Mouse (Mus musculus): ENCODE measurements at regions not wholly inside any gene's neighbourhood (a gene's known extent, or its start where the extent isn't known, plus 50 kb on each side); places are given as distances from the start of the nearest gene placed in this dataset.
"Not testable (repeated sequence)": the region's sequence is repeated elsewhere in the genome, so short reads cannot be mapped to it uniquely, and the experiment has no call there.

DNA sequence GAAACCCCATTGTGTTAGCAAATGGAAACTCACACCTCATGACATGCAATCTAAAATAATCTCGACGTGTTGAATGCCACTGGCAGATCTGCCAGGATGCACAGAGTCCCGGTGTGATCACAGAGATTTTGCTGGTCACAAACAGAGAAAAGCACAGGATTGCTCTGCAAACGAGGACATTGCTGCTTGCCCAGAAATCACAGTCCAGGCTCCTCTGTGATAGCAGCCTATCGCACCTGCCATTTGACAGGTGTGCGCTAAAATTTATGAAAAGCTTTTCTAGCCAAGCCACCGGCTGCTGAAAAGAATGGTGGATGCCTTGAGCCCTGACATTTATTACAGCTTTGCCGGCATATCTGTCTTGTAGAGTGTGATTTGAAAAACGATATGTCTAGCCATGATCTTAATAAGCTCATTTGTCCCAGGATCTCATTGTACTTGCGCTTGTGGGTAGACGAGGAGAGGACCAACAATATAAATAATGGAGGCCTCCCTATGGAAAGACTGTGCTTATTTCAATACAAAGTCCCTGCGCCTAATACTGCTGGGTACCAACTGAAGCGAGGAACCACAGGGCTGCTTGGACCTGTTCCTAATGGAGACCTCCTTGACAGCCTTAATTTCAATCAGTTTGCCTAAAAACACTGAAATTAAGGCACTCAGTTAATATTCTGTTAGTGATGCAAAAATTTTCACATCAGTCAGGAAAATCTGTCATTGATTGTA lies 365.8 kb upstream of the Cwc22 start:
- 78% methylated on average over 13 of the region's 13 CpGs for WGBS
- Histone ChIP-seq H3K36me3 (ENCODE audit: control insufficient read depth, insufficient read depth, low read length) (no peaks in the 10 kb centered on the region), H3K27ac (ENCODE audit: insufficient read depth, low read depth, low read length) (no peak overlapping the region), H3K4me1 (ENCODE audit: control insufficient read depth, insufficient read depth, insufficient read length, low read length) (no peaks in the 10 kb centered on the region), H3K27me3 (ENCODE audit: control insufficient read depth, insufficient read depth, low read length) (no peaks in the 10 kb centered on the region), H3K4me3 (ENCODE audit: low read depth, low read length) (no peak overlapping the region)
- TF ChIP-seq POLR2A (IDR thresholded peaks at IDR 0.05; ENCODE audit: low read depth, low read length) = no peak
- TF ChIP-seq CTCF (IDR thresholded peaks at IDR 0.05; ENCODE audit: extremely low read depth, insufficient read length, insufficient replicate concordance, low read depth, low read length) = no peak

DNA sequence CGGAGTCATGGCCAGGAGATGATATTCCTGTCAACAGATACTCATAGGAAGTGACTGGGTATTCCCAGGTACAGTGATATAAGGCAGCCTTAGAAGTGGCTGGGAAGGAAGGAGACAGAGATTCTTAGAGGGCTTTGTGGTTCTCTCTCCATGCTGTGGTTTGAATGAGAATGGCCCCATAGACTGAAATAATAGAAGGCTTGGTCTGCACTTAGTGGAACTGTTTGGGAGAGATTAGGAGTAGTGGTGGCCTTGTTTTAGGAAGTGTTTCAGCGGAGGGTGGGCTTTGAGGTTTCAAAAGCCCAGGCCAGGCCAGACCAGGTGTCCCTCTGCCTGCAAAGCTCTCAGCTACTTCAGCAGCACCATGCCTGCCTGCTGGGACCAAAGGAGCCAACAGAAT lies 363.2 kb upstream of the Cwc22 start:
- TF ChIP-seq POLR2A (IDR thresholded peaks at IDR 0.05; ENCODE audit: low read depth, low read length) = no peak
- no peak for TF ChIP-seq CTCF (IDR thresholded peaks at IDR 0.05; ENCODE audit: extremely low read depth, insufficient read length, insufficient replicate concordance, low read depth, low read length)
- no peaks in the 10 kb centered on the region for H3K36me3 ChIP-seq (ENCODE audit: control insufficient read depth, insufficient read depth, low read length)
- H3K4me1 ChIP-seq (ENCODE audit: control insufficient read depth, insufficient read depth, insufficient read length, low read length) = no peaks in the 10 kb centered on the region
- H3K27me3 ChIP-seq (ENCODE audit: control insufficient read depth, insufficient read depth, low read length) = no peaks in the 10 kb centered on the region
- WGBS = 82% methylated on average over 2 of the region's 2 CpGs
- no peak overlapping the region for H3K4me3 ChIP-seq (ENCODE audit: low read depth, low read length)
- H3K27ac ChIP-seq (ENCODE audit: insufficient read depth, low read depth, low read length) = no peak overlapping the region

DNA sequence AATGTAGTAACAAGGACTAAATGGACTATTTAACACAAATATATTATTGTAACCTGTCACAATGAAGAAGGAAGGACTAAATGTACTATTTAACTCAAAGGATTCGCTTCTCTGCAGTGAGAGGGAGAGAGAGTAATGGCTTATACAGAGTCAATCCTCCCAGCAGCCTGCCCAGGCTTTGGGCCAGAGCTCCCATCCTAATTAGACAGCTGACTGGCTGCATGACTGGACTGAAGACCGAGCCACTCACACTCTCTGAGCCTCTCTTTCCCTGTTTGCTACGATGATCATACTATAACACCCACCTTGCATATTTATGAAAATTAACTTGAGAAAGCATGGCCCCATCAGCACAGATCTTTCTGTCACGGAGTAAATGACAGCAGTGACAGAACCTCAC lies 360.7 kb upstream of the Cwc22 start:
- 84% methylated on average over 4 of the region's 4 CpGs for WGBS
- Histone ChIP-seq H3K27me3 (ENCODE audit: control insufficient read depth, insufficient read depth, low read length) (no peaks in the 10 kb centered on the region), H3K36me3 (ENCODE audit: control insufficient read depth, insufficient read depth, low read length) (no peaks in the 10 kb centered on the region), H3K27ac (ENCODE audit: insufficient read depth, low read depth, low read length) (no peak overlapping the region), H3K4me1 (ENCODE audit: control insufficient read depth, insufficient read depth, insufficient read length, low read length) (no peaks in the 10 kb centered on the region), H3K4me3 (ENCODE audit: low read depth, low read length) (no peak overlapping the region)
- TF ChIP-seq POLR2A (IDR thresholded peaks at IDR 0.05; ENCODE audit: low read depth, low read length) = no peak
- TF ChIP-seq CTCF (IDR thresholded peaks at IDR 0.05; ENCODE audit: extremely low read depth, insufficient read length, insufficient replicate concordance, low read depth, low read length) = no peak

DNA sequence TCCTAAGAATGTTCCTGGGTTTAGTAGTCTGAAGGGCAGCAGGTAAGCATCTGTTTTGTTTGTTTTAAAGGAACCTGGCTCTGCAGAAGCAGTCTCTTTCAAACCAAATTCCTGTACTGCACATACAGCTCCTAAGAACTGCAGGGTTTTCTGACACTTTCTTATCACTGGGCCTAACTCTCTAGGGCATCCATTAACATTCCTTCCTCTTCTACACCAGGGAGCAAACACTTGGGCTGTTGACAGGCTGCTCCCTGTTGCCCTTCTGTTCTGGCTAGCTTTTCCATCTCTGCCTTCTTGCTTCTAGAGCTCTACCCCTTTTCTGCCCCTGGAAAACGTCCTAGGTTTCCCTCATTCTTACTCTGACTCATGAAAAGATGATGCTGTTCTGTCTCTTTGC lies 345.5 kb upstream of the Cwc22 start:
- Histone ChIP-seq H3K27me3 (ENCODE audit: control insufficient read depth, insufficient read depth, low read length) (no peaks in the 10 kb centered on the region), H3K27ac (ENCODE audit: insufficient read depth, low read depth, low read length) (no peak overlapping the region), H3K4me1 (ENCODE audit: control insufficient read depth, insufficient read depth, insufficient read length, low read length) (no peaks in the 10 kb centered on the region), H3K4me3 (ENCODE audit: low read depth, low read length) (no peak overlapping the region), H3K36me3 (ENCODE audit: control insufficient read depth, insufficient read depth, low read length) (no peaks in the 10 kb centered on the region)
- 8% methylated on average over 1 of the region's 1 CpGs for WGBS
- TF ChIP-seq CTCF (IDR thresholded peaks at IDR 0.05; ENCODE audit: extremely low read depth, insufficient read length, insufficient replicate concordance, low read depth, low read length) (no peak), POLR2A (IDR thresholded peaks at IDR 0.05; ENCODE audit: low read depth, low read length) (no peak)

DNA sequence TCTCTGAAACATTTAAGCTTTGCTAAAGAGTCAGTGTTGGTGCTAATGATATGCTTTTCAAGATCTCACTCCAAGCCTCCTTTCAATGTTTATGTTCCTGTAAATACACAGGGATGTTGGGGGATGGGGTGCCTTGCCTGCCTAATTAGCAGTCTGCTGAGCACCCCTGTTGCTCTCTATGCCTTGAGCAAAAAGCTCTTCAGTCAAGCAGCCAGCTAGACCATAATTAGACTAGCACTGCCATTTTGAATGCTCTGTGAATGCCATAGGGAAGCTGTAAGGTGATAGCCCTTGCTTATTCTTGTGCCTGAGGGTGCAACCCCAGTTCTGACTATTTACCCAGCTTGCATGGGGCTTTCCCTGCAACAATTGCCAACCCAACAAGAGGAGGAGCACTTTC lies 338.6 kb upstream of the Cwc22 start:
- Histone ChIP-seq H3K36me3 (ENCODE audit: control insufficient read depth, insufficient read depth, low read length) (no peaks in the 10 kb centered on the region), H3K4me3 (ENCODE audit: low read depth, low read length) (no peak overlapping the region), H3K4me1 (ENCODE audit: control insufficient read depth, insufficient read depth, insufficient read length, low read length) (no peaks in the 10 kb centered on the region), H3K27me3 (ENCODE audit: control insufficient read depth, insufficient read depth, low read length) (no peaks in the 10 kb centered on the region), H3K27ac (ENCODE audit: insufficient read depth, low read depth, low read length) (no peak overlapping the region)
- TF ChIP-seq CTCF (IDR thresholded peaks at IDR 0.05; ENCODE audit: extremely low read depth, insufficient read length, insufficient replicate concordance, low read depth, low read length) = no peak
- TF ChIP-seq POLR2A (IDR thresholded peaks at IDR 0.05; ENCODE audit: low read depth, low read length) = no peak

DNA sequence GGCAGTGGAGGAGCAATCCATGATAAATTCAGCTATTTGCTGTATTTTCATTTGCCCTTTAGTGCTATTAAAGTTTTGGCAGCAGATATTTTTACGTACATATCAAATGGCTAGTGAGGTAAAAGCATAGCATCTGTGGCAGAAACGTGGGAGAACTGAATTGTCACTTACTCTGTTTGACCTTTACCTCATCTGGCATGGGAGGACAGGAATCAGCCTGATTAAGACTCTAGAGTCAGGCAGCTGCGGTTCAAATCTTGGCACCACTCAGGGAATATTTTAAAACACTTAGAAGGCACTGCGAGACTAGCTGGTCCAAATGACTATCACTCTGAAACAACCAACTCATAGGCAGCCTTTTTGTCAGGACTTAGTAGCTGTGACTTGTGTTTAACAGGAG lies 337.4 kb upstream of the Cwc22 start:
- TF ChIP-seq POLR2A (IDR thresholded peaks at IDR 0.05; ENCODE audit: low read depth, low read length) (no peak), CTCF (IDR thresholded peaks at IDR 0.05; ENCODE audit: extremely low read depth, insufficient read length, insufficient replicate concordance, low read depth, low read length) (no peak)
- Histone ChIP-seq H3K27ac (ENCODE audit: insufficient read depth, low read depth, low read length) (no peak overlapping the region), H3K4me3 (ENCODE audit: low read depth, low read length) (no peak overlapping the region), H3K4me1 (ENCODE audit: control insufficient read depth, insufficient read depth, insufficient read length, low read length) (no peaks in the 10 kb centered on the region), H3K27me3 (ENCODE audit: control insufficient read depth, insufficient read depth, low read length) (no peaks in the 10 kb centered on the region), H3K36me3 (ENCODE audit: control insufficient read depth, insufficient read depth, low read length) (no peaks in the 10 kb centered on the region)
- WGBS = 62% methylated on average over 4 of the region's 4 CpGs

DNA sequence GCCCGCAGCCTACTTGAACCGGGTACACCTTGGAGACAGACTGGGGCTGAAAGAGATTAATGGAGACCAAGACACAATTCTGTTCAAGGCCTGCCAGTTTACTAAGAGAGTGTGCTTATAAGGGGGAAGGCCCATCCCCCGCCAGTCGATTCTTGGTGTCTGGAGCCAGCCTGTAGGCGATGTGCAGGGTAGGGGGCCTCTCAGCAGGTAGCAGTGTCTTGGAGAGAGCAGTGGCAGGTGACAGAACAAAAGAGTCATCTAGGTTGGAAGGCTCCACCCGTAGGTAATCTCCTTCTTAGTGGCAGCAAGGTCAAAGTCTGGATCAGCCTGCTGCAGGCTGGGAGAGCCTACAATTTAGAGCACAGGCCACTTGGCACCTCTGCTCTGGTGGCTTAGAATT lies 335.7 kb upstream of the Cwc22 start:
- H3K27ac ChIP-seq (ENCODE audit: insufficient read depth, low read depth, low read length); H3K4me3 ChIP-seq (ENCODE audit: low read depth, low read length); H3K27me3 ChIP-seq (ENCODE audit: control insufficient read depth, insufficient read depth, low read length); H3K4me1 ChIP-seq (ENCODE audit: control insufficient read depth, insufficient read depth, insufficient read length, low read length); H3K36me3 ChIP-seq (ENCODE audit: control insufficient read depth, insufficient read depth, low read length): not testable (repeated sequence)
- WGBS = 44% methylated on average over 6 of the region's 6 CpGs

Data from small intestine, adult 2 months (tissue).